Mouse (Mus musculus): ENCODE data around the gene Trappc5.

Gene Trappc5

GRCm38 (mm10) chr8:3676131-3676992, at the start of gene Trappc5:
Gene Trappc5, plus strand, starts transcription at chr8:3676299.
- DNase-seq (ENCODE audit: extremely low spot score, low spot score) = peak; percentile 94

- DNase-seq (ENCODE audit: extremely low spot score, low spot score) = no peak
These were observed 49.1 kb upstream of the Trappc5 start for GRCm38 (mm10) chr8:3626971-3627370.

GRCm38 (mm10) chr8:3628014-3628413, 48.1 kb upstream of the Trappc5 start:
- DNase-seq (ENCODE audit: extremely low spot score, low spot score) = no peak

DNA sequence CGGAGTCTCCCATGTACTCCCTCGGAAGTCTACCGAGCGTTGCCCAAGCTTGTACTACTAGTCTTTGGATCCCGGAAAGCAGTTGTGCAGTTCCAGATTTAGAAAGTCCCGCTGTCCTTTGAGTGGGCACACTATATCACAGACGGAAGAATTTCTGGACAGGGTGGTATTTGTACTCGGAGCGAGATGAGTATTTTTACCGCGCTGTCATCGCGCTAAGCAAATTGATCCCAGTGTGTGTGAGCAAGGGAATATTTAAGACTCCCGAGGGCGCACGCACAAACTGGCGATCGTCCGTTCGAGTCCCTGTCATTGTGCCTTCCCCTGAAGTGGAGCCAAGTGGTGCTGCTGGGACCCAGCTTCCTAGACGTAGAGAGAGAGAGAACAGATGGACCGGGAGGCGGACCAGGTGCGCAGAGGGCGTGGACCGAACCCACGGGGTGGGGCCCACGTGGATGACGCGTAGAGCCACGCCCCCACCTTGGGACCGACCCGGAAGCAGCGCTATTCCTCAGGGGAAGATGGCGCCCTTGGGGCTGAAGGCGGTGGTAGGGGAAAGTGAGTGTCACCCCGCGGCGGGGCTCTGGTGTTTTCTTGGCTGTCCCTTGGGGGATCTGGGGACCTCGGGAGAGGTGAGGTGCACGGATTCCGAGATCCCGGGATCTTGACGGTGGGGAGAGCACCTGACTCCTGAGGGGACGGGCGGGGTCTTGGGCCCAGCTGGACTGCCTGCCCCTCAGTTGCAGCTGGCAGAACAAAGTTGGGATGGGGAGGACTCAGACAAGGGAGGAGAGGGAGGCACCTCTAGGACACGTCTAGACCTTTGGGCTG, 45.2 kb upstream of the Trappc5 start, which contains the start of gene Stxbp2:
Gene Stxbp2 (plus strand): TSS at position 309 of the 831 bp plus-strand sequence.
- DNase-seq (ENCODE audit: extremely low spot score, low spot score) = peak; percentile 45

DNA sequence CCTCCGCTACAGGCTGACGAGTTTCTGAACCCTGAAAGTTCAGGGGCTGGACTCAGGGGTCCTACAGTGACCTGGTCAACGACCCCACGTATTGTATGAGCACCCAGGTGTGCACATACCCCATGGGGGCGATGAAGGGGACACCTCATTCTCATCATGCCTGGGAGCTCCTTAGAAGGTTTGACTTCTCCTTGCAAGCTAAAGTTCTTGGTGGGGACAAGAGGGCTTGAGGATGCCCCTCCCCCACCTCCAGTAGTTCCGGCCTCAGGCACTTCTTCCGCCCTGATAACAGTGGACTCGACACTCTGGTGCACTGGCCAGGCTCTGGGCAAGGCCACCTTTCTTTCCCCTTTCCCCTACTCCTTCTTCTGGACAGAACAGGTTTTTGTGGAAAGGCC, 44.6 kb upstream of the Trappc5 start:
- DNase-seq (ENCODE audit: extremely low spot score, low spot score) = no peak

- no peak for DNase-seq (ENCODE audit: extremely low spot score, low spot score)
These were observed 30.3 kb upstream of the Trappc5 start for GRCm38 (mm10) chr8:3645804-3646203.

DNA sequence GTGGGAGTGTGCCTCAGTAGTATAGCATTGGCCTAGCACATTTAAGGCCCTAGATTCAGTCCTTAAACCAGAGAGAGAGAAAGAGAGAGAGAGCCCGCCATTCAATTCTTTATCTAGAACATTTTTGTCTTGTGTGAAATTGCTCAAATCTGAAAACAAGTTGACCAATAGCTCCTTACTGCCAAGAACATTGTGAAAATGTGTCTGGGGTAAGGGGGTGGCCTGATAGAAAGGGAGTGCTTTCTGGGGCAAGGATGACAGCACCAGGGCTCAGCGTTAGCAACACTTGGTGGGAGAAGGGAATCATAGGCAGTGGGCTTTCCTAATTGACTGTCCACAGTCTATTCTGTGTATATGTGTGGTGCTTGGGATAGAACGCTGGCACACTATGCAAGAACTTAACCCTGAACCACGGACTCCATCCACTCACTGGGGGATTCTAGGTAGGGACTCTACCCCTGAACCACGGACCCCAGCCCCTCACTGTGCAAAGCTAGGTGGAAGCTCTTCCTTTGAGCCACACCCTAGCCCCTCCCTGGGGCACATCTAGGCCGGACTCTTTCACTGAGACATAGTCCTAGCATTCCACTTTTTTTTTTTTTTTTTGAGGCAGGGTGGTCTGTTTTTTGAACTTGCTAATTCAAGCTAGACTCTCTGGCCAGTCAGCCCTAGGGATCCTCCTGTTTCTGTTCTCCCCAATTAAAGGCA, 29.1 kb upstream of the Trappc5 start:
- no peak for DNase-seq (ENCODE audit: extremely low spot score, low spot score)

- DNase-seq (ENCODE audit: extremely low spot score, low spot score) = no peak
These were observed 28.5 kb upstream of the Trappc5 start for GRCm38 (mm10) chr8:3647561-3647960.

DNA sequence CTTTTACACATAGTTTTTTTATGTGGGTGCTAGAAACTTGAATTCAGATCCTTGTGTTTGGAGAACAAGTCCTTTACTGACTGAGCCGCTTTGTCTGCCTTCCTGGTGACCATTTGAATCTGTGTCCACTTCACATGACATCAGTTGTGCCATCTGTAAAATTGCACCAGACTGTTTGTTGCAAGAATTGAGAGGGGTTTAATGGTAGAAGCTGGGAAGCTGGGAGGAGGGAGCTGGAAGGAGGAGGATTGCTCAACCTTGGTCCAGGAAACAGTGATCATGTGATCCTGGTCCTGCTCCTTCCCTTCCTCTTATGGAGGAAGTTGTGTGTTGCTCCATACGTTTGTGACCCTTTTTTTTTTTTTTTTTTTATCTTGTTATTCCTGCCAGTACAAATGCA, 27.8 kb upstream of the Trappc5 start:
- DNase-seq (ENCODE audit: extremely low spot score, low spot score) = no peak

DNA sequence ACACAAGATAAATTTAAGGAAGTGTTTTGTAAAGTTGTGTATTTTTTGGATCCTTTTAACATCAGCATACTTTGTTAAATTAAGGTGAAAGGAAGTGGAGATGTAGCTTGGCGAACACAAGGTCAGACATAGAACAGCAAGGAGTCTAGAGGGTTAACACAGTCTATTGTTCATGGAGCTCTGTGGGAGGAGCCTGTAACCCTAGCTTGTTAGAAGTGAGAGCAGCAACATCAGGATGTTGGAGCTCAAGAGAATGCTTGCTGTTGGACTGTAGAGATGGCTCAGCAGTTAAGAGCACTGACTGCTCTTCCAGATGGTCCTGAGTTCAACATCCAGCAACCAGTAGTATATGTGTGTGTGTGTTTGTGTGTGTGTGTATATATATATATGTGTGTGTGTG, 27.1 kb upstream of the Trappc5 start:
- DNase-seq (ENCODE audit: extremely low spot score, low spot score) = no peak

- no peak for DNase-seq (ENCODE audit: extremely low spot score, low spot score)
These were observed 23.3 kb upstream of the Trappc5 start for GRCm38 (mm10) chr8:3652845-3653244.

DNA sequence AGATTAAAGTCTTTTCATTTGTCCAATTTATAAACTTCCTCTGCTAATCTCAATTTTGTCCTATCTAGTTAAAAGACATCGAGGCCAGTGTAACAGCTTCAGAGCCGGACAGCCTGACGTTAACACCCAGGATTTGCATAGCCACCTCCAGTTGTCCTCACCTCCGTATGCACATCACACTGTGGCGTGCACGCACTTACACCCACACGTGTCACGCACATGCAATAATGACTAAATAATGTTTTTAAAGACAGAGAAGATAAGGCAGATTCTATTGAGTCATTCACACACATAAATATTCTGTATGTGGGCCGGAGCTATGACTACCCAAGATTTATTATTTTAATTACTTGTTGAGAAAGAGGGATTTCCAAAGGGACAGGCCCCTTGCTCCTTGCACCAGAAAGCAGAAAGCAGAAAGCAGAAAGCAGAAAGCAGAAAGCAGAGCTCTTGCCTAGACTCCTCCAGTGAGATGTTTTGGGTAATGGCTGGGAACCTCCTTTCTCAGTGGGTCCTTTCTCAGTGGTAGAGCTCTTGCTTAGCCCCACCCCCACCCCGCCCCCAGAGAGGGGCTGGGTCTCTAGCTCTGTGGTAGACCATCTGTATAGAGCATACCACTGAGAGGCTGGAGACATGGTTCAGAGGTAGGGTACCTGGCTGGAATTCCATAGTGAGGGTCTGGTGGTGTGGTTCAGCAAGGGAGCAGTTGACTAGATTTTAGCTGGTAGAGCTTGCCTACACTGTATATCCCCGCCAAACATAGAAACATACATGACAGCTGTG, 21.2 kb upstream of the Trappc5 start:
- DNase-seq (ENCODE audit: extremely low spot score, low spot score) = no peak

DNA sequence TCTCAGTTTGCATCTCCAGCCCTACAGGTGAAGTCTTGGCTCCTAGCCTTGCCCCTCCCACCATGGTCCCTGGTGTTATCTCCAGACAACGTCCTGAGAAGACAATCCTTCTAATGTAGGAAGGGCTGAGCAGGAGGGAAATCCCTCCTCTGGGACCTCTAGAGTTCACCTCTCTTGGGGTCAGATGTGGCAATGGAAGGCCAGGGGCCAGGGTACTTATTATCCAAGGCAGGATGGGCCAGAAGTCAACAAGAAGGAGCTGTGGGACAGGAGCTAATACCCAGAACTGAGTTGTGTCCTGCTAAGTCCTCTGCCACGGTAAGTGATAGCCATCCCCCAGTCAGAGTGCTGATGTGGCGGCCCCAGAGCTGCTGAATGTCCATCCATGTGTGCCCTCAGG, 20.6 kb upstream of the Trappc5 start, which contains the start of gene Retn:
Gene Retn (plus strand): TSS at position 245 of the 400 bp plus-strand sequence.
- DNase-seq (ENCODE audit: extremely low spot score, low spot score) = no peak

DNA sequence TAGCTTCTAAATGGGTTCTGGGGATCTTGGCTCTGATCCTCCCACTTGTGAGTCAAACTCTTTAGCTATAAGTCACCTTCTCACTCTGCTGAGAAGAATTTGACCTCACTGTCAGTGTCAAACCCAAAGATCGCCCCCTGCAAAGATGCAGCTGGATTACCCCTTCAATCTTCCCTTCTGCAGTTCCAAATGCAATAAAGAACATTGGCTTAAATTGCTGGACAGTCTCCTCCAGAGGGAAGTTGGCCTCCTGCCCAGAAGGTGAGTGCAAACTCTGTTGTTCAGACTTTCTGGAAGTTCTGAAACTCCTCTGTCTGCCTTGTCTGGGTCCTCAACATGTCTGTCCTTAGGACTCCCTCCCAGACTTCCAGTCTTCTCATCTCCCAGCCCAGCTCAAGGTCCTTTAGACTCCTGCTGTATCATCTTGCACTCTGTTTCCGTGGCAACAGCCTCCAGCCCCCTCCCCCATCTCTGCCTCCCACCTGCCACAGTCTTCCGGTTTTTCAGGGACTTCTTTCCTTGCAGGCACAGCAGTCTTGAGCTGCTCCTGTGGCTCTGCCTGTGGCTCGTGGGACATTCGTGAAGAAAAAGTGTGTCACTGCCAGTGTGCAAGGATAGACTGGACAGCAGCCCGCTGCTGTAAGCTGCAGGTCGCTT, 19.2 kb upstream of the Trappc5 start:
- peak; percentile 42 for DNase-seq (ENCODE audit: extremely low spot score, low spot score)

DNA sequence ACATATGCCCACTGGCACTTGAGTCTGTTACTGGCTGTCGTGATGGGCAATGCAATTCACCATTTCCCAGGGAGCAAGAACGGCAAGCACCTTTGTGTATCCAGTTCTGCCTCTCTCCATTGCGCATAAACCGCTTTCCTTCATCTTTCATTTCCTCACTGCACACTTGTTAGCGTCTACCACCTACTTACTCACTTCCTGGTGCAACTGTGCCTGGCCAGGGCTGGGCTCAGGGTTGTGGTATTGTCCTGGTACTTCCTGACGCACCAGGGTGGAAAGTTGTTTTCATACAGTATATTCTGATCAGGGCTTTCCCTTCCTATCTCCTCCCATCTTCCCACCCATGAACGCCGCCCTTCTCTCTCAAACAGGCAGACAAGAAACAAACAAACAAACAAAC, 15.2 kb upstream of the Trappc5 start:
- no peak for DNase-seq (ENCODE audit: extremely low spot score, low spot score)

DNA sequence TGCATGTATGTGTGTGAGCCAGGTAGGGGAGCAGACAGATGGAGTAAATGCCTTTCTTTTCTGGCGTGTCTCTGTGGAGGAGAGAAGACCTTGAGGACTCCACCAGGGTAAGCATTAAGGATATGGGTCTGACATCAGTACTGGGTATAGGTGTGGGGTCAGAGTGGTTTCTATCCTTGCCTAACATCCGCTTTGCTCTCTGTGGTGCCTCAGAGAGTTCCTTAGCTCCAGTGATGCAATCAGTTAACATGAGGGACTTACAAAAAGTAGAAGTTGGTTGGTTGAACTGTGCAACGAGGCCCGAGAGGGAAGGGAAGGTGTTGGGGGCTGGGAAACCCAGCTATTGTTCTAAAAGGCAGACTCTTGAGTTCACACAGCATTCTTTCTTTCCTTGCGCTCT, 11.7 kb upstream of the Trappc5 start:
- no peak for DNase-seq (ENCODE audit: extremely low spot score, low spot score)

DNA sequence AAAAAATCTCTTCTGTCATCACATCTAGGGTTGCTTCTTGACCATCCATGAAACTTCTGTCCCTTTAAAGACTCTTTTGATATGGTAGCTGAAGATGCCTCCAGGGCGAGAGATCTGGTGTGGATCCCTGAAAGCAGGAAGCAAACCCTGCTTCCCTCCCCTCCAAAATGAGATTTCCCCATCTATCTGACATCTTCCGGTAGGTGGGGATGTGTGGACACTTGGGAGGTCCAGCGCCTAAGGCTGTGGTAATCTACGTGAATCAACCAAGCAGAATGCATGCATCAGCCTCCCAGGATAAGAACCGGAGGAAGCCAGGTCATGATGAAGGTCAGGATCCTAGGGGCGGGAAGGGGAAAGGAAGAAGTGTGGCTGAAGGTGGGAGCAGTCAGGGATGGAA, 10.6 kb upstream of the Trappc5 start, which contains the start of gene Mcemp1:
Gene Mcemp1 (plus strand): TSS at position 248 of the 400 bp plus-strand sequence.
- no peak for DNase-seq (ENCODE audit: extremely low spot score, low spot score)

DNA sequence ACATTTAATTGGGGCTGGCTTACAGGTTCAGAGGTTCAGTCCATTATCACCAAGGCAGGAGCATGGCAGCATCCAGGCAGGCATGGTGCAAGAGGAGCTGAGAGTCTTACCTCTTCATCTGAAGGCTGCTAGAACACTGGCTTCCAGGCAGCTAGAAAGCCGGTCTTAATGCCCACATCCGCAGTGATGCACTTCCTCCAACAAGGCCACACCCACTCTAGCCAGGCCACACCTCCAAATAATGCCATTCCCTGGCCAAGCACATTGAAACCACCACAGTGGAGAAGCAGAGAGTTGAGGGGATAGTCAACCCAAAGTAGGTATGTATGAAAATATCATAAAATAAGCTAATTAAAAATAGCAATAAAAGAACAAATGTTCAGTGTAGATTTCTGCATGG, 5.7 kb upstream of the Trappc5 start:
- DNase-seq (ENCODE audit: extremely low spot score, low spot score) = no peak

DNA sequence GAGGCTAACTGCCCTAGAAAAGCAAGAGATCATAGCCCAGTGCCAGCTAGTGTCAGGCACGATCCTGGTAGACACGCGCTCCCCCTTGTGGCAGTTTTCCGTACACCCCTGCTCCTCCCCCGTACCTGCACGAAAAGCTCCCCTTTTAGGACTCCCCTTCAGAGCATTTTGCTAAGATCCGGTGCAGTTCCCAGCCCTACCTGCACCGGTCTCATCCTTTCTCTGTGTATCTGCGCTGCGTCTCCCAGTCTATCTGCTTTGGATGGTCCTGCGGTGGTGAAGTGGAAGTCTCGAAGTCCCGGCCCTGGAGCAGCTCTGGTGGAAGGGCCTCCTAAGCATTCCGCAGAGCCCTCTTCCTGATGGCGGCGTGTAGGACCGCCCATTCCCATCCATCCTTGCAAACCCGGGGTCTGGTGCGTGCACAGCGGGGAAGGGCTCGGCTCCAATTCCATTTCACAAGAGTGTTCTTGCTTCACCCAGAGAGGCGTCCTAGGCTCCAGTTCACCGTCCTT, 4.1 kb upstream of the Trappc5 start, which contains the start of gene Fcor:
Gene Fcor (minus strand): TSS at position 383 of the 512 bp plus-strand sequence.
- DNase-seq (ENCODE audit: extremely low spot score, low spot score) = peak; percentile 84

DNA sequence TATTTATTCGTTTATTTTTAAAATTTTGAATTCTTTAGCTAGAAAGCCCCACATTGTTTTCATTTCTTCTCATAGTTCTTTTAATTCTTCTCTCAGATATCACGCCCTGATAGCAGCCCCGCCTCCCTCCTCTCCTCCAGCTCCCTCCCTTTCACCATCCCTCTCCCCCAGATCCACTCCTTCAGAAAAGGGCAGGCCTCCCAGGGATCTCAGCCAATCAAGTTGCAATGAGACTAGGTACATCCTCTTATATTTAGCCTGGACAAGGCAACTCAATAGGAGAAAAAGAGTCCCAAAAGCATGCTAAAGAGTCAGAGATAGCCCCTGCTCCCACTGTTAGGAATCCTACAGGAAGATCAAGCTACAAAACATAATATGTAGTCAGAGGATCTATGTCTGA, 1.4 kb upstream of the Trappc5 start:
- DNase-seq (ENCODE audit: extremely low spot score, low spot score) = no peak
